Mouse (Mus musculus) intestine, postnatal 0 days (tissue): ENCODE measurements around the gene Galnt3. TPM values are rescaled to one million over a fixed set of nuclear protein-coding genes. Genes with fewer than 3 reads are reported as not detected.

Source experiments
- ATAC-seq: fragments of 200-750 bp; cut with Nextera tagmentation; 2 replicates; pipeline ENCODE4 v1.8.0; 2017; ENCODE audit warnings: mild to moderate bottlenecking, moderate TSS enrichment, moderate library complexity
- H3K27ac ChIP-seq: fragments of 300-500 bp; sonication (generic); 2 replicates; pipeline ENCODE4 v1.5.1; 2014; ENCODE audit warnings: mild to moderate bottlenecking, low read depth, low read length, moderate library complexity
- H3K27me3 ChIP-seq: fragments of 300-500 bp; sonication (generic); replicated peaks from 2 replicates; pipeline ENCODE4 v1.6.1; 2014; ENCODE audit warnings: low read length, mixed read lengths; ENCODE audit not compliant: control insufficient read depth, insufficient read depth
- H3K36me3 ChIP-seq: fragments of 300-500 bp; sonication (generic); 2 replicates; pipeline ENCODE4 v1.6.1; 2014; ENCODE audit warnings: mild to moderate bottlenecking, moderate library complexity; ENCODE audit not compliant: control insufficient read depth, insufficient read depth
- H3K4me1 ChIP-seq: fragments of 300-500 bp; sonication (generic); replicated peaks from 2 replicates; pipeline ENCODE4 v1.6.1; 2014; ENCODE audit warnings: antibody characterized with exemption, low read length, mixed read lengths; ENCODE audit not compliant: control insufficient read depth, insufficient read depth
- H3K4me2 ChIP-seq: fragments of 300-500 bp; sonication (generic); replicated peaks from 2 replicates; pipeline ENCODE4 v1.6.1; 2014; ENCODE audit warnings: low read depth, mild to moderate bottlenecking, moderate library complexity
- H3K4me3 ChIP-seq: fragments of 300-500 bp; sonication (generic); 2 replicates; pipeline ENCODE4 v1.5.1; 2014; ENCODE audit warnings: low read depth, low read length
- H3K9ac ChIP-seq: fragments of 300-500 bp; sonication (generic); 2 replicates; pipeline ENCODE4 v1.6.1; 2014; ENCODE audit warnings: mild to moderate bottlenecking, low read depth, low read length
- H3K9me3 ChIP-seq: fragments of 300-500 bp; sonication (generic); 2 replicates; pipeline ENCODE4 v1.6.1; 2016; ENCODE audit warnings: mixed run types; ENCODE audit not compliant: control insufficient read depth
- CTCF ChIP-seq: sonication (generic); IDR thresholded peaks from 2 replicates; pipeline ENCODE4 v1.5.1; 2016; ENCODE audit warnings: low read depth, mild to moderate bottlenecking, control low read depth, antibody characterized with exemption, moderate library complexity
- WGBS: fragments of 180-500 bp; shearing (Covaris S2); extraction: QIAGEN DNeasy Blood & Tissue Kit; methylation state at CpG from one replicate; pipeline ENCODE4 v1.1.7; 2014; 5-methylcytosine and 5-hydroxymethylcytosine counted together
- polyA plus RNA-seq: library from polyadenylated mRNA; unstranded; fragments of >200 nt; fragmentation: Nextera tagmentation; extraction: Ambion mirVana; gene quantifications from 2 replicates; pipeline ENCODE4 v1.2.1, GENCODE M21; 2015

The Galnt3 gene
- 19.9 and 20.7 TPM in 2 replicates for polyA plus RNA-seq

DNA sequence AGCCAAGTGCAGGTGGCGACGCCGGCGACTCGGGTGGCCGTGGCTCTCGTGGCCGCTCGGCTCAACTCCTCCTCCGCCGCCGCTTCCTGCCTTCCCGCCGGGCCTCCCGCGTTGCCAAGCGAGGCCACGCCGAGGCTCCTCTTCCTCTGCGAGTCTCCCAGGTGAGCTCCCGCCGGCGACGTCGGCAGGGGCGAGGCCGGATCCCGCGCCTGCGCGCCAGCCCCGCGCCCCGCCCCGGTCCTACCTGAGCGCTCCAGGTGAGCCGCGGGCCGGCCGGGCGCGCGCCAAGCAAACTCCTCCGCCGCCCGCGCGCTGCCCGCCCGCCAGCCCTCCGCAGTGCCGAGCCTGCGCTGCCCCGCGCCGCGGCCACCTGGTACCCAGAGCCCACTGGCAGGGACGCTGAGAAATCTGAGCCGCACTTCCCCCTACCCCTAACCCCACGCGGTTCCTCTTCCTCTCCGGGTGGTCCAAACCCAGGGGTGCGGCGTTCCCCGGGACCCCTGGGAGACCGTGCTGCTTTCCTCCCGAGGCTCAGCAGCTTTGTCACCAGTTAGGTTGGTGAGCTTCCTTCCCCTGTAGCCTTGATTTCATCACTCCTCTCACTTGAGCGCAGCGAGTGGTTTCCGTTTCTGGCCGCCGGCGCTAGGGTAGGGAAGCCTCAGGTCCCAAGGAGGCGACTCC lies at the start of gene Galnt3:
Gene Galnt3, minus strand, starts transcription at position 404 of the 681 bp plus-strand sequence.
- 1% methylated on average over 58 of the region's 74 CpGs for WGBS
- Histone ChIP-seq H3K27me3 (no peaks in the 10 kb centered on the region; the same call in 1 of the 2 replicates), H3K36me3 (no peaks in the 10 kb centered on the region), H3K4me3 (peak within 1 kb of the TSS; percentile 76), H3K4me2 (peak within 1 kb of the TSS; percentile 99), H3K9ac (peak within 1 kb of the TSS; percentile 75), H3K27ac (peak within 1 kb of the TSS; percentile 79), H3K4me1 (no peaks in the 10 kb centered on the region), H3K9me3 (no peaks in the 10 kb centered on the region)
- no peak for TF ChIP-seq CTCF
- peak; percentile 98 for ATAC-seq

- no peaks in the 10 kb centered on the region for H3K4me1 ChIP-seq
- no peak for ATAC-seq
- no peak overlapping the region for H3K4me3 ChIP-seq
- whole genome bisulfite sequencing, result 75% methylated on average over 5 of the region's 5 CpGs
- no peak overlapping the region for H3K27ac ChIP-seq
- H3K9me3 ChIP-seq, result no peaks in the 10 kb centered on the region
- no peaks in the 10 kb centered on the region for H3K27me3 ChIP-seq
- H3K9ac ChIP-seq, result no peak overlapping the region
- no peak overlapping the region for H3K4me2 ChIP-seq
- no peak for TF ChIP-seq CTCF
- H3K36me3 ChIP-seq, result no peaks in the 10 kb centered on the region
These were observed 48.3 kb upstream of the Galnt3 start for GRCm38 (mm10) chr2:66173134-66173533.

- H3K9ac ChIP-seq, result no peak overlapping the region
- H3K4me1 ChIP-seq, result no peaks in the 10 kb centered on the region
- no peak for TF ChIP-seq CTCF
- ATAC-seq, result no peak
- no peaks in the 10 kb centered on the region for H3K27me3 ChIP-seq
- no peak overlapping the region for H3K4me3 ChIP-seq
- no peak overlapping the region for H3K4me2 ChIP-seq
- H3K27ac ChIP-seq, result no peak overlapping the region
- WGBS, result 98% methylated on average over 3 of the region's 3 CpGs
- no peaks in the 10 kb centered on the region for H3K36me3 ChIP-seq
- no peaks in the 10 kb centered on the region for H3K9me3 ChIP-seq
These were observed 46.8 kb upstream of the Galnt3 start for GRCm38 (mm10) chr2:66171643-66172042.

GRCm38 (mm10) chr2:66170721-66171120 lies 45.9 kb upstream of the Galnt3 start:
- Histone ChIP-seq H3K27me3 (no peaks in the 10 kb centered on the region), H3K9me3 (no peaks in the 10 kb centered on the region), H3K9ac (no peak overlapping the region), H3K27ac (no peak overlapping the region), H3K4me3 (no peak overlapping the region), H3K36me3 (no peaks in the 10 kb centered on the region), H3K4me1 (no peaks in the 10 kb centered on the region), H3K4me2 (no peak overlapping the region)
- ATAC-seq, result no peak
- WGBS, result 59% methylated on average over 11 of the region's 11 CpGs
- TF ChIP-seq CTCF, result no peak

DNA sequence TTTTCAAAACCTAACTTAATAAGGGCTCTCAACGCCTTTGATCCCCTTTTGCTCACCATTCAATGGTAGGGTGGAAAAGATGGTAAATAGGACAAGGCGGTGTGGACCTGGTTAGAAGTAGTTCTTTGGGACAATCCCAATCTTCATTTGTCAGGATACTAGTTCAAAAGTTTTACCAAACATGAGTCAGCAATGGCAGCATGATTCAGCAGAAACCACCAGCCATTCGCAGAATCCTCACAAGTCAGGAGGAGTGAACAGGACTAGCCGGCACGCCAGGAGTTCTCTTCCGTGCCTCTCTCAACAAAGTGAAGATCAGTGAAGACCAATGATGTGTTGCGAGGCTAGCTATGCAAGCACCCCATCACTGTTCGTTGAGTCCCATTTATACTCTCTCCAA lies 40.2 kb upstream of the Galnt3 start:
- H3K27me3 ChIP-seq, result no peaks in the 10 kb centered on the region
- no peaks in the 10 kb centered on the region for H3K36me3 ChIP-seq

DNA sequence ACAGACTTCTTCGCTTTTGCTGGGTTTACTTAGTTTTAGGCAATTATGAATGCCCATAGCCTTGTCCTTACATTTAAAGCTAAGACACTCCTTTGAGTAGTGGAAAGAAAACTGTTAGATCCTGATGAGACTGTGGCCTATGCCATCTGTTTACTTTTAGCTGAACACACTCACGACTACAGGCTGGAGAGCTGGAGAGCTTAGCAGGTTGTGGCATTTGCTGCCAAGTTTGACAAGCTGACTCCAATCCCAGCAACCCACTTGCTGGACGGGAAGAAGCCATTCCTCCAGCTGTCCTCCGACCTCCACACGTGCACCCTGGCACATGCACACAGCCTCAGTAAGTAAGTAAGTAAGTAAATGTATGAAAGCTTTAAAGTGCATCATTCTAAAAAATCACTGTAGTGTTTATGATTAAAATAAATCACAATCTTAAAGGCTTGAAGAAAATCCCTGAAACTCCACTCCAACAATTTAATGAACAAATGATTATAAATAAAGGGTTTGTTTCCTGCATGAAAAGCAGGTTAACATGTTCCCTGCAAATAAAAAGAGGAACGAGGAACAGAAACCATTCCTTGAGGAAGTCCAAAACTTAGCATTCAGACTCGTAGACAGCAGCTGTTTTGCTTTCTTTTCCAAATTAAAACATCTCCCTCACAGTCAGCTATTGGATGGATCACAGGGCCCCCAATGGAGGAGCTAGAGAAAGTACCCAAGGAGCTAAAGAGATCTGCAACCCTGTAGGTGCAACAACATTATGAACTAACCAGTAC lies 33.5 kb upstream of the Galnt3 start:
- TF ChIP-seq CTCF, result no peak
- Histone ChIP-seq H3K36me3 (no peaks in the 10 kb centered on the region), H3K27me3 (no peaks in the 10 kb centered on the region), H3K9ac (no peak overlapping the region), H3K9me3 (no peaks in the 10 kb centered on the region), H3K4me2 (no peak overlapping the region), H3K4me3 (no peak overlapping the region), H3K4me1 (no peaks in the 10 kb centered on the region), H3K27ac (no peak overlapping the region)
- ATAC-seq, result no peak
- WGBS, result 57% methylated on average over 7 of the region's 7 CpGs

More for the DNA sequence above, 40.2 kb upstream of the Galnt3 start:
- Histone ChIP-seq H3K9ac (no peak overlapping the region), H3K4me3 (no peak overlapping the region), H3K4me2 (no peak overlapping the region), H3K4me1 (no peaks in the 10 kb centered on the region), H3K9me3 (no peaks in the 10 kb centered on the region), H3K27ac (no peak overlapping the region)
- TF ChIP-seq CTCF, result no peak
- ATAC-seq, result no peak
- WGBS, result 92% methylated on average over 8 of the region's 8 CpGs
